Mouse (Mus musculus): ENCODE data around the gene Abi3bp.

DNA sequence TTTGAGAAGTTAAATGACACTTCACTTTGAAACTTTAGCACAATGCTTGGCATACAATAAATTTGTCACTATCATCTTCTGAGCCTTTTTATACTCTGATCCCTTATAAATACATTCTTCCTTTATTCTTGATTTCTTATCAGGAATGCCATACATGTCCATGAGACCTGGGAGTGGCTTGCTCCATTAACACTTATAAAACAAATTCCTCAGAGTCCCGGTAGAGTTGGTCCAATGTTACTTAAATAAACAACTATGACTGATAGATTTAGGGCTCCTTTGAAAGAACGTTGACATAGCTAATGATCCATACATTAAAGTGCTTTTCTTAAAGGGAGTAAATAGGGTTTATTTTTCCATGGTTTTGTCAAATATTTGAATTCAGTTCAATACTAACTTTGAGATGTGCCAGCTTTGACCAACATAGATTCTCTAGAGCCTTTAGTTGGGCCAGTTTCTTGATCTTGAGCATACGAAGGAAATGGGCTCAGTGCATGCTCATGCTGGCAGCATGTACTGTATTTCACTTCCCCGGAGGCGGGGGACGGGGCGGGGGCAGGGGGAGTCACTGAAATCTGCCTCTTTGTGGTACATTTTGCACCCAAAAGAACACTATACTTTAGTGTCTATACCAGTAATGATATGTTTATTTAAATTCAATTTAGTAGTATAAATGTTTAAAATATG is 35.9 kb upstream of the Abi3bp start:
- TF ChIP-seq CTCF (IDR thresholded peaks at IDR 0.05; ENCODE audit: low read depth) (no peak), EP300 (IDR thresholded peaks at IDR 0.05; ENCODE audit: low read depth) (no peak)
